Mouse (Mus musculus) forebrain, embryonic 14.5 days (tissue): ENCODE measurements around the gene Rhoh. TPM values are rescaled to one million over a fixed set of nuclear protein-coding genes. Genes with fewer than 3 reads are reported as not detected.

Experiments
- ATAC-seq: fragments of 200-750 bp; cut with Nextera tagmentation; 2 replicates; pipeline ENCODE4 v1.8.0; 2017; ENCODE audit warnings: mild to moderate bottlenecking, moderate library complexity
- DNase-seq: peaks from one replicate; pipeline ENCODE4 v3.0.0-alpha.2; 2015; ENCODE audit warnings: low spot score
- H3K27ac ChIP-seq: fragments of 300-500 bp; sonication (generic); 2 replicates; pipeline ENCODE4 v1.5.1; 2014; ENCODE audit warnings: low read depth, mild to moderate bottlenecking, control low read depth, low read length, moderate library complexity
- H3K27me3 ChIP-seq: fragments of 300-500 bp; sonication (generic); replicated peaks from 2 replicates; pipeline ENCODE4 v1.6.1; 2014; ENCODE audit warnings: low read length, control low read depth, mixed read lengths; ENCODE audit not compliant: control insufficient read depth, insufficient read depth
- H3K36me3 ChIP-seq: fragments of 300-500 bp; sonication (generic); 2 replicates; pipeline ENCODE4 v1.6.1; 2014; ENCODE audit warnings: low read length, control low read depth; ENCODE audit not compliant: control insufficient read depth, insufficient read depth
- H3K4me1 ChIP-seq: fragments of 300-500 bp; sonication (generic); 2 replicates; pipeline ENCODE4 v1.6.1; 2014; ENCODE audit warnings: antibody characterized with exemption, low read length, control low read depth; ENCODE audit not compliant: control insufficient read depth, insufficient read depth
- H3K4me2 ChIP-seq: fragments of 300-500 bp; sonication (generic); 2 replicates; pipeline ENCODE4 v1.6.1; 2014; ENCODE audit warnings: mild to moderate bottlenecking, control low read depth, low read length
- H3K4me3 ChIP-seq: fragments of 300-500 bp; sonication (generic); 2 replicates; pipeline ENCODE4 v1.5.1; 2014; ENCODE audit warnings: low read depth, low read length, control low read depth
- H3K9ac ChIP-seq: fragments of 300-500 bp; sonication (generic); 2 replicates; pipeline ENCODE4 v1.6.1; 2014; ENCODE audit warnings: mild to moderate bottlenecking, low read length, control low read depth, moderate library complexity
- H3K9me3 ChIP-seq: fragments of 300-500 bp; sonication (generic); replicated peaks from 2 replicates; pipeline ENCODE4 v1.6.1; 2016; ENCODE audit warnings: low read length, control low read depth, mixed read lengths; ENCODE audit not compliant: control insufficient read depth
- WGBS: fragments of 180-500 bp; shearing (Covaris S2); extraction: QIAGEN DNeasy Blood & Tissue Kit; methylation state at CpG from one replicate; pipeline ENCODE4 v1.1.7; 2014; 5-methylcytosine and 5-hydroxymethylcytosine counted together
- polyA plus RNA-seq: library from polyadenylated mRNA; unstranded; fragments of >200 nt; fragmentation: Nextera tagmentation; extraction: Ambion mirVana; gene quantifications from 2 replicates; pipeline ENCODE4 v1.2.1, GENCODE M21; 2014

The Rhoh gene
- polyA plus RNA-seq, 1 experiment from 2014 or later, result 0.29 TPM

GRCm38 (mm10) chr5:65909321-65909720 is 48.3 kb downstream of the Rhoh start:
- no peaks in the 10 kb centered on the region for H3K27me3 ChIP-seq
- no peaks in the 10 kb centered on the region for H3K36me3 ChIP-seq
- no peak overlapping the region for H3K4me3 ChIP-seq
- H3K9me3 ChIP-seq, result no peaks in the 10 kb centered on the region
- no peaks in the 10 kb centered on the region for H3K4me1 ChIP-seq
- H3K4me2 ChIP-seq, result no peak overlapping the region
- ATAC-seq, result no peak
- no peak overlapping the region for H3K27ac ChIP-seq
- no peak for DNase-seq
- no peak overlapping the region for H3K9ac ChIP-seq
- whole genome bisulfite sequencing, result 73% methylated on average over 4 of the region's 4 CpGs

DNA sequence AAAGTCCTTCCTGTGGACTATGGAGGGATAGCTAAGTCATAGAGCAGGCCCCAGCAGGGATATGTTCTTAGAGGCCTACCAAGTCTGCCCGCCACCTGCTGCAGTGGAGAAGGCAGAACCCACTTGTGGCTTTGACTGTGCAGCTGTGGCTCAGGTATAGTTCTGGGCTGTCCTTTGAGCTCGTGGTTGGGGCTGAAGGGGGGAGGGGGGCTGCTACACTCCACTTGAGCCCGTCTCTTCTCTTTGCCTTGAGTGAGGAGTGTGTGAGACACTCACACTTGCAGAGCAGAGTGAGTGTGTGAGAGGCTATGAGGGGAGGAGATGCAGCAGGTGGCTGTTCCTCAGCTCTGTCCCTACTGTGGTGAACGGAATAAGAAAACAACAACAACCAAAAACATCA is 49.4 kb downstream of the Rhoh start:
- H3K27ac ChIP-seq, result no peak overlapping the region
- H3K9me3 ChIP-seq, result no peaks in the 10 kb centered on the region
- ATAC-seq, result no peak
- H3K9ac ChIP-seq, result no peak overlapping the region
- no peak overlapping the region for H3K4me2 ChIP-seq
- DNase-seq, result no peak
- H3K4me3 ChIP-seq, result no peak overlapping the region
- no peaks in the 10 kb centered on the region for H3K4me1 ChIP-seq
- no peaks in the 10 kb centered on the region for H3K36me3 ChIP-seq
- H3K27me3 ChIP-seq, result no peaks in the 10 kb centered on the region
- WGBS, result 72% methylated on average over 4 of the region's 4 CpGs

DNA sequence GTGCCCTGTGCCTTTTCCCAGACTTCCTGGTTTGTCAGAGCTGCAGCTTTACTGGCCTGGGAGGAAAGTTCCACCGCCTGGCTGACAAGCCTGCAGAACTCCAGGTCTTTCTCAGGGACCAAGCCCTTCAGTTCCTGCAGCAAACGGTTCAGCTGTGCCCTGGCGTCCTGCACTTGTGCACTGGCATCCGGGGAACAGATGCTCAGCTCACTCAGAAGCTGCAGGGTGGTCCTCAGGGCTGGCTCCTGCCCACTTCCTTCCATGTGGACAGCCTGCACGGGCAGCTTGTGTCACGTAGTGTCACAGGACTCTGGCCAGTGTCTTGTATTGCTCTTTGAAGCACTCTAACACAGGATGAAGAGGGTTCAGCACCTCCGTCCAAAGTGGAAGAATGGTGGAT is 50.7 kb downstream of the Rhoh start:
- Histone ChIP-seq H3K4me2 (no peak overlapping the region), H3K27ac (no peak overlapping the region), H3K4me1 (no peaks in the 10 kb centered on the region), H3K36me3 (no peaks in the 10 kb centered on the region), H3K9ac (no peak overlapping the region), H3K9me3 (no peaks in the 10 kb centered on the region), H3K4me3 (no peak overlapping the region), H3K27me3 (no peaks in the 10 kb centered on the region)
- DNase-seq, result no peak
- ATAC-seq, result no peak
- 87% methylated on average over 7 of the region's 7 CpGs for WGBS

DNA sequence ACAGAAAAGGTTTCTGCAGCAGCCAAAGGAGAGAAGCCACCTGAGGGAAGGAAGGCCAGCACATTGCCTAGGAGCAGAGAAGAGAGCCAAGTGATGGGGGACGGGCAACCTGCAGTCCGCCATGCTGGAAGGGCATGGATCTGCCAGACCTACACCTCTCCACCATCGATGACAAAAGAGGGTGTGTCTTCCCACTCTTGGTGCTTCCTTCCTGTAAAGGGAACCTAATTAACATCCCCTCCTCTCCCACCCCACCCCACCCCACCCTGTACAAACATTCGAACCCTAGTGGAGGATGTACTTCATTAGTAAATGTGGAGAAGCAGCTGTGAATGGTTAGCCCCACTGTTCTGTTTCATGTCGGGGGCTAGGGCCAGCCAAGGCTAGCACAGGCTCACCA is 51.2 kb downstream of the Rhoh start:
- WGBS, result 89% methylated on average over 5 of the region's 5 CpGs

DNA sequence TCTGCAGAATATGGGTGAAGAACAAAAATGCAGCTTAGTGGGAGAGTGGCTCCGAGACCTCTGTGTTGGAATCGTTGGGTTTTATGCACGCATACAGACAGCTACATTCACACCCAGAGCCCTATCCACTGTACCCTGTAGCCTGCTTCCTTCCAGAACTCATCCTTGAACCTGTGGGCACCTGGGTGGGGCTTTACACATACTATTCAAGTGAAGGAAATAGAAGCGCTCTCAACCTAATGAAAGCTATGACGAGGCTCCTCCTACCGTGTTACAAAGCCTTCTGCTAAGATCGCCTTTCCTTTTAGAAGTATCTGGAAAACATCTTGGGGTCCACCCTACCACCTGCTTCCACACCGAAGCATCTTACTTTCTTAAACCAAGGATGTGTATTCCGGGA is 52.1 kb downstream of the Rhoh start:
- H3K36me3 ChIP-seq, result no peaks in the 10 kb centered on the region
- no peaks in the 10 kb centered on the region for H3K9me3 ChIP-seq
- H3K4me1 ChIP-seq, result no peaks in the 10 kb centered on the region; the same call in 1 of the 2 replicates
- H3K27me3 ChIP-seq, result no peaks in the 10 kb centered on the region
- ATAC-seq (no peak), DNase-seq (no peak)
- H3K4me2 ChIP-seq, result no peak overlapping the region
- no peak overlapping the region for H3K27ac ChIP-seq
- no peak overlapping the region for H3K4me3 ChIP-seq
- no peak overlapping the region for H3K9ac ChIP-seq
- WGBS, result 94% methylated on average over 9 of the region's 9 CpGs

More for the DNA sequence above, 51.2 kb downstream of the Rhoh start:
- Histone ChIP-seq H3K4me1 (no peaks in the 10 kb centered on the region), H3K36me3 (no peaks in the 10 kb centered on the region), H3K9ac (no peak overlapping the region), H3K27ac (no peak overlapping the region), H3K27me3 (no peaks in the 10 kb centered on the region), H3K9me3 (no peaks in the 10 kb centered on the region), H3K4me3 (no peak overlapping the region), H3K4me2 (no peak overlapping the region)
- ATAC-seq (no peak), DNase-seq (no peak)

- 89% methylated on average over 7 of the region's 7 CpGs for WGBS
Measured at GRCm38 (mm10) chr5:65914342-65914741, 53.3 kb downstream of the Rhoh start.

DNA sequence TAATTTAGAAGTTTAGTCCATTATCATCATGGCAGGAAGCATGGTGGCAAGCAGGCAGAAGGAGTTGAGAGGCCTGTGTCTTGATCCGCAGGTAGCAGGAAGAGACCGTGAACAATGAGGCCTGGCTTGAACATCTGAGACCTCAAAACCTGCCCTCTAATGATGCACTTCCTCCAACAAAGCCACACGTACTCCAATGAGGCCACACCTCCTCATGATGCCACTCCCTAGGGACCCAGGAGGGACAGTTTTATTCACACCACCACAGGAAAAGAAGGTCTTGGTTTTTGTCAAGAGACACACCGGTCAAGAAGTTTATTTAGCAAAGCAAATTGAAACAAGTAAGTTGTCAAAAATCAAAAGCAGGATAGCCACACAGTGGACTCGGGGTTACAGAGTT is 55.9 kb downstream of the Rhoh start:
- Histone ChIP-seq H3K36me3 (no peaks in the 10 kb centered on the region), H3K9ac (no peak overlapping the region), H3K4me2 (no peak overlapping the region), H3K27me3 (no peaks in the 10 kb centered on the region), H3K4me3 (no peak overlapping the region), H3K4me1 (peaks cover 2% of the 10 kb centered on the region; the same call in 1 of the 2 replicates), H3K27ac (no peak overlapping the region), H3K9me3 (no peaks in the 10 kb centered on the region)
- DNase-seq, result no peak
- no peak for ATAC-seq
- WGBS, result 91% methylated on average over 5 of the region's 5 CpGs

More at GRCm38 (mm10) chr5:65914342-65914741, 53.3 kb downstream of the Rhoh start:
- no peaks in the 10 kb centered on the region for H3K9me3 ChIP-seq
- no peak for DNase-seq
- H3K4me1 ChIP-seq, result peaks cover 2% of the 10 kb centered on the region; the same call in 1 of the 2 replicates
- H3K27me3 ChIP-seq, result no peaks in the 10 kb centered on the region
- H3K36me3 ChIP-seq, result no peaks in the 10 kb centered on the region
- no peak for ATAC-seq
- no peak overlapping the region for H3K4me2 ChIP-seq
- H3K4me3 ChIP-seq, result no peak overlapping the region
- H3K9ac ChIP-seq, result no peak overlapping the region
- H3K27ac ChIP-seq, result no peak overlapping the region

- ATAC-seq, result peak; percentile 62; the same call in 1 of the 2 replicates
- Histone ChIP-seq H3K9ac (no peak overlapping the region), H3K27me3 (no peaks in the 10 kb centered on the region), H3K27ac (peak overlapping the region; percentile 52), H3K36me3 (no peaks in the 10 kb centered on the region), H3K4me2 (no peak overlapping the region), H3K4me1 (peaks cover 2% of the 10 kb centered on the region; the same call in 1 of the 2 replicates), H3K4me3 (no peak overlapping the region), H3K9me3 (no peaks in the 10 kb centered on the region)
- WGBS, result 74% methylated on average over 3 of the region's 3 CpGs
- DNase-seq, result peak; percentile 63
Measured at GRCm38 (mm10) chr5:65918601-65919000, 57.6 kb downstream of the Rhoh start.

DNA sequence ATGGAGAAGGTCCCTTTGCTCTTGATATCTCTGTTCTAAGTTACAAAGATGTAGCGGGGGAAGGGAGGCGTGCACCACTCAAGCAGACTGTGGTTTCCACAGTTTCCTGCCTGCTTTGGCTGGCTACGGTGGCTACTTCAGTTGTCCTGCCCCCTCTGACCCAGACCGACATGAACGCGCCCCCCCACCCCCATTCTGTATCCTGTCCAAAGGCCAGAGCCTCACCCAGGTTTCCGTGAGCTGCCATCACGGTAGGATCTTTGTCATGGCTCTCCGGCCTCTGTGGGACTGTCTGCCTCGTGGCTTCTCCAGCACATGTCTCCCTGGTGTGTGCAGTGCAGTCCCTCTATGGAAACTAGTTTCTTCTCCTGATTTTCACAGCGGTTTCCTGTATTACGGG is 58.3 kb downstream of the Rhoh start:
- Histone ChIP-seq H3K4me3 (no peak overlapping the region), H3K4me2 (no peak overlapping the region), H3K36me3 (no peaks in the 10 kb centered on the region), H3K4me1 (peaks cover 2% of the 10 kb centered on the region; the same call in 1 of the 2 replicates), H3K9me3 (no peaks in the 10 kb centered on the region), H3K9ac (no peak overlapping the region), H3K27me3 (no peaks in the 10 kb centered on the region), H3K27ac (no peak overlapping the region; the same call in 1 of the 2 replicates)
- WGBS, result 87% methylated on average over 12 of the region's 12 CpGs
- DNase-seq, result no peak
- no peak for ATAC-seq
